Mouse (Mus musculus) gastrocnemius, postnatal 4 days (tissue): Measurements from ENCODE around the gene Sbk1. TPM values are rescaled to one million over a fixed set of nuclear protein-coding genes. Genes with fewer than 3 reads are reported as not detected.
"Not testable (repeated sequence)": the region's sequence is repeated elsewhere in the genome, so short reads cannot be mapped to it uniquely, and the experiment has no call there.

Experiments used
- DNase-seq, 2 experiments: peaks; one replicate each; pipeline ENCODE4 v3.0.0; 2021 to 2022; ENCODE audit warnings: low spot score in 2 of 2, mixed read lengths in 2 of 2
- total RNA-seq, 2 experiments: library from RNA; stranded (reverse); gene quantifications; 2 replicates each; pipeline ENCODE4 v1.2.3; 2021

The Sbk1 gene
- total RNA-seq, 2 experiments from 2014 or later = 38.4 to 43.0 TPM

GRCm38 (mm10) chr7:126261823-126262222, 10.6 kb upstream of the Sbk1 start:
- no peak for DNase-seq

- DNase-seq = no peak
These were observed 8.5 kb upstream of the Sbk1 start for GRCm38 (mm10) chr7:126263964-126264363.

DNA sequence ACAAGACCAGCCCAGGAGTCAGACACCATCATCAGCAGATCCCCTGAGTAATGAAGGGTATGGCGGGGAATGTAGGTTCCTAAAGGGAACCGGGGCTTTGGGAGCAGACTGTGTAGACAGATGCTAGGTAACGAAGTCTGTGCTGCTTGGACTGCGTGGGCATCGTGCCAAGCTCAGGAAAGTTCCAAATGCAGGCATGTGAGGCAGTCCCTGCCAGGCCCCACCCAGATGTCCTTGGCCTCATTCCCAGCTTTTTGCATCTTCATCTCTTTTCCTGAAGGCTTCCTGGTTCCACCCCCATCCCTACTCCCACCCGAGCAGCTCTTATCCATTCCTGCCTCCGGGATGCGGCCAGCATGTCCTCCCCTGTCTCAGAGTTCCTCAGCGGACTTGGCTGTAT, 6.5 kb upstream of the Sbk1 start:
- peak in 1 of 2 experiments; percentile 50 for DNase-seq

GRCm38 (mm10) chr7:126266372-126266870, 6.0 kb upstream of the Sbk1 start:
- DNase-seq = no peak

DNA sequence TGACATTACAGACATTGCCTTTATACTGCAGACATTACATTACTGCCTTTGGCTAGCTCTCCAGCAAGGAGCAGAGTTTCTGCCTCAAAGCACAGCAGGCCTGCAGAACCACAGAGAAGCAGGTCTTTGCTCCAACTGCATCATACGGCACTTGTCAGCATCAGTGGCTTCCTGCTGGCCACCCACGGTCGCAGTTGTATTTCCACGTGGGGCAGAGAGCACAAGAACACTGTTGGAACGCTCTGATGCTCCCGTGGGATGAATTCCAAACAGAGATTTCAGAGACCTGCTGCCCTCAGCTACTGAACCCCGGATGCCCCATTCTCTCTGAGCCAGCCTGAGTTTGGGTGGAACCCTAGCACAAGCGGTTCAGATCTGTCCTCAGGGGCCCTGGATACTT, 4.8 kb upstream of the Sbk1 start:
- no peak for DNase-seq

DNA sequence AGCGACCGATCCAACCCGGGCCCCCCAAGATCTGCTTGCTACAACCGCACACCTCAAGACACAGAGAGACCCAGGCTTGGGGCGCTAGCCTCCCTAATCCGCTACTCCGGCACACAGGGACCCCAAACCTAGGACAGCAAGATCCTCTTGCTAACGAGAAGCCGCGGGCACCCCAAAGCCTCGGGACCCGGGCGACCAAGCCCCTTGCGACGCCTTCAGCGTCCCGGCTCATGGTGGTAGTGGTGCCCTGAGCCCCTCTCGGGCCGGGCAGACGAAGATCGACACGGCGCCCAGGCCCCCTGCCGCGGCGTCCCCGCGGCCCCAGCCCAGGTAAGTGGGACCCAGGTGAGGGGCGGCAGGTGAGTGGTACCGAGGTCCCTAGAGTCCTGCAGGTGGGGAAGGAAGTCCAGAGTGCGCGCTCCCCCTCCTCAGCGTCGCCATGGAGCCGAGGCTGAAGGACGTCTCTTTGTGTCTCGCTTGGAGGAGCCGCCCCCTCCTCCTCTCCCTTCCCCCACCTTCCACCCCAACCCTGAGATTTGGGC, 422 bp downstream of the Sbk1 start:
- no peak for DNase-seq

- no peak for DNase-seq
These were observed 1.1 kb downstream of the Sbk1 start for GRCm38 (mm10) chr7:126273351-126274042.

- DNase-seq = no peak
These were observed 1.7 kb downstream of the Sbk1 start for GRCm38 (mm10) chr7:126274137-126274536.

DNA sequence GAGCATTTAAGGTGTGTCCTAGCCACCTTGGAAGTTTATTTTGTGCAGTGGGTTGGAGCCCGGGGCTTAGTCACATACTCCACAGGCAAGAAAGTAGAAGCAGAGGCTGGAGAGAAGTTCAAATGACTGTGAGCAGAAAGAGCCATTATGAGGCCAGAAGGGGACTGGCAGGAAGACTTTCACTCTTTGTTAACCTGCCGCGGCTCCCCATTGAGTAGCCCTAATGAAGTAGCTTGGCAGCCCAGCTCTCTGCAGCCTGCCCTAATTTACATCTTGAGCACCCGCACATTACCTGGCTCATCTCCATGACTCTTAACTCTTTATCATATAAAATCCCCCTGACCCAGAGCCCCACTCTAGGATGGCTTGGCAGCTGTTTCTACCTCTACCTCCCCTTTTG, 2.2 kb downstream of the Sbk1 start:
- DNase-seq = no peak

DNA sequence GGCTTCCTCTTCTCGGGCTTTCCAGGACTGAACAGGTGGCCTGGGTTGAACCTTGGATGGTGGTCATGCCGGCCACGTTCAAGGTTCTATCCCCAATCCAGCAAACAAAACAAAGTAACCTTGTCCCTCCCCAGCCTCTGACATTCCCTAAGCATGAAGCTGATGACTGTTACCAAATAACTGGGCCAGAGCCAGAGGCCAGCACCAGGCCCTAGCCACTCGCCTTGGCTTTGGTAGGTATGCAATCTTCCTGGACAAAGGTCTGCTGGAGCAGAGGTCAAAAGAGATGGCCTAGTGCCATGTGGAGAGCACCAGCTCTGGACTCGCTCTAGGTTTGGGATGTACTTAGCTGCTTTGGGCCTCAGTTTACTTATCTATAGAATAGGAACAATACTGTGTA, 3.3 kb downstream of the Sbk1 start:
- no peak for DNase-seq

GRCm38 (mm10) chr7:126276297-126276696, 3.9 kb downstream of the Sbk1 start:
- no peak for DNase-seq

GRCm38 (mm10) chr7:126277536-126278295, 5.3 kb downstream of the Sbk1 start:
- DNase-seq = no peak

GRCm38 (mm10) chr7:126278799-126279198, 6.4 kb downstream of the Sbk1 start:
- no peak for DNase-seq

DNA sequence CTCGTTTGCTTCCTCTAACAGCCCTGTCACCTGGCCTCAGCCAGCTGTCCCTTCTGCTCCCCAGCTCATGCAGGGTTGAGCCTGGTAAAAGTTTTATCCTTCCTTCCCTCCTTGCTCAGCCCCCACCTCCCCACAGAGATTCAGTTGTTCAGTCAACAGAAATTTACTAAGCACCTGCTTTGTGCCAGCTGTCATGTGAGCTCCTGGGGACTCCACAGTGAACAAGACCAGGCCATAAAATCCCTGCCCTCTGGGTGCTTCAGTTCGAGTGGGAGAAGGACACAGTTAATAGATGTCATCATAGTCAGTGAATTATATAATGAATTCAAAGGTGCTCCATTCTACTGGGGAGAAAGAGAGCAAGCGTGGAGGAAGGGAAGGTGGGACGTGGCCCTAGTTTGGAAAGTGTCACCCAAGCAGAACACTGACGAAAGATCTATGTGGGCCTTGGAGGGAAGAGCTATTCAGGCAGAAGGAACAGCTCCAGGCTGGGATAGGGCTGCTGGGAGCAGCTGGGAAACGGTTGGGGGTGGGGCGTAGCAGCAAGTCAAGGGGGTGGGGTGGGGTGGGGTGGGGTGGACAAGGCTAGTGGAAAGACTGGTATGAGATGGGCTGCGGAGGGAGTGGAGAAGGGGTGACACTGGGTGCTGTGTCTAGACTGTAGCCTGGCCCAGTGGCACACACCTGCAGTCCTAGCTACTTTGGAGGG, 7.5 kb downstream of the Sbk1 start:
- no peak for DNase-seq

DNA sequence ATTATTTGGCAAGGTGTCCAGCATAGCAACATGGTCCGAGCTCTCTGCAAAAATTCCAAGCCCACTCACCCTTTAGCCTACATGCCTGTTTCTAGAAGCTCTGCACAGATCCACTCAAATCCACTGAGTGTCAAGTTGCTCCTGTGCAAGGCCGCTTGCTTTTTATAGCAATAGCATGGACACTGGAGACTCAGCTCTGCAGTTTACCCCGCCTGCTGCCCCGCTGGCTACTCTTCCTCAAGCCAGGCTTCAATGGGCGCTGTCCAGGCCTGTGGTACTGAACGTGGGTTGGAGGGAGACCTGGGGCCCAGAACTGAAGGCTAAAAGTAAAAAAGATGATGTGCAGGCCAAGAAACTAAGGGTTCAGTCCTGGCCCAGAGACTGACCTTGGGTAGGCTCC, 8.3 kb downstream of the Sbk1 start:
- peak in 1 of 2 experiments; percentile 52 for DNase-seq

DNA sequence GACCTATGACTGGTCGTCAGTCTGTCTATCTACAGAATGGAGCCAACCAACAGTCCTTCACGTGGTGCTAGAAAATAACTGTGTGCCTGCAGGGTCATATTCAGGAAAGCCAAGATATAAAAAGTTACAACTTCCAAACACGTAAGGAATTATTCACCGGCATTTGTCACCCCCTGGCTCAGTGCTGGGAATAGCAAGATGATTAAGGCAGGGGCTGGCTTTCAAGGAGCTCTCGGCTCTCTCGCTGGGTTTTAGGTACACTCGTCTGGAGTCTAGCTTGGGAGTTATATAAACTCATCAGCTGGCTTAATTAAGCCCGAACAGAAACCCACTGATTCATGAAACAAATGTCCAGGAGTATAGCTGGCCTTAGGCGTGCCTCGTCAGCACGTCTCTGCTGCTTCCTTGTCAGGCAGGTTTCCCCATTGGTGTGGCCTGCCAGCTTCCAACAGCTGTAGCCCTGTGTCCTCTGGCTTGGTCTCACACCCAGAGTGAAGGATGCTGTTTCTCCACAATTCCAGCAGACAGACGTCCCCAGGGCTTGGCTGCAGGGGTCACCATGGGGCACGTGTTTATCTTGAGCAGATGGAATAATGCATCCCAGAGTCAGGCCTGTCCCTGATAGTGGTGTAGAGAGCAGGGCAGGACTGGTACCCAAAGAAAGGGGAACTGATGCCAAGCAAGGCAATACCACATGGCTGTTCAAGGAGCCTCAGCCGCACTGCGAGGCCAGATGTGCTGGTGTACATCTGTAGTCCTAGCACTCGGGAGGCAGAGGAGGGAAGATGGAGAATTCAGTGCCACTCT, 9.7 kb downstream of the Sbk1 start:
- no peak for DNase-seq

GRCm38 (mm10) chr7:126282683-126282990, 10.2 kb downstream of the Sbk1 start:
- not testable (repeated sequence) for DNase-seq

DNA sequence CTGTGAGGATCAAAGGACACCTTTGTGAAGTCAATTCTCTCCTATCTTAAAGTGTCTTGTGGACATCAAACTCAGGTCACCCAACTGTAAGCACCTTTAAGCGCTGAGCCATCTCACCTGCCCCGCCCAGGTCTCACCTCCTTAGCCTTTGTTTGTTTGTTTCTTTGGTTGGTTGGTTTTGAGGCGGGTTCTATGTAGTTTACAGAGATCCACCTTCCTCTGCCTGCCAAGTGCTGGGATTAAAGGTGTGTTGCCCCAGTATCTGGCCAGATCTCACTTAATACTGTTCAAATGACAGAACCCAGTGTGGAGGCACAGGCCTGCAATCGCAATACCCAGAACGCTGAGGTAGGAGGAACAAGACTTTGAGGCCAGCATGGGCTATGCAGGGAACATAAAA, 11.6 kb downstream of the Sbk1 start:
- DNase-seq = no peak

- DNase-seq = no peak
These were observed 12.0 kb downstream of the Sbk1 start for GRCm38 (mm10) chr7:126284441-126284840.

DNA sequence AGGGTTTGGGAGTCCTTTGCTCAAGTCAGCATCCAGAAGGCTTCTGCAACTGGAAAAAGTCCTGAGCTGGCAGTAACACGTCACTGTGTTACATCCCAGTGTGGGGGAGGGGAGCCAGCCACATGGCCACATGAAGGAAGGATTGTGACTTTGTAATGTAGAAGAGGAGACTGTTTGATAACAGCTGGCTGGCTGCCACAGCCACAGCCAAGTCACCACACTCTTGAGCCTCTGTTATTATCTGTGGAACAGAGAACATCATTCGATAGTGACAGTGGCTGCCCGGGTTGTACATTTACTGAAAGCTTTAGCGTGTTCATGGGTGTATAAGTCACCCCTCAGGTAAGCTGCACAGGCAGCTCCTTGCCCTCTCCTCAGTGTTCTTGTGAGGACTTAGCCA, 12.4 kb downstream of the Sbk1 start:
- DNase-seq = no peak
